Mouse (Mus musculus): ENCODE measurements around the gene Gm826.

The Gm826 gene

GRCm38 (mm10) chr2:160334111-160334661 lies at the start of gene Gm826:
TSS of gene Gm826 (minus strand) at chr2:160334162.
- DNase-seq (ENCODE audit: low spot score), result no peak

GRCm38 (mm10) chr2:160383418-160383817 lies 49.5 kb upstream of the Gm826 start:
- DNase-seq (ENCODE audit: low spot score), result no peak

DNA sequence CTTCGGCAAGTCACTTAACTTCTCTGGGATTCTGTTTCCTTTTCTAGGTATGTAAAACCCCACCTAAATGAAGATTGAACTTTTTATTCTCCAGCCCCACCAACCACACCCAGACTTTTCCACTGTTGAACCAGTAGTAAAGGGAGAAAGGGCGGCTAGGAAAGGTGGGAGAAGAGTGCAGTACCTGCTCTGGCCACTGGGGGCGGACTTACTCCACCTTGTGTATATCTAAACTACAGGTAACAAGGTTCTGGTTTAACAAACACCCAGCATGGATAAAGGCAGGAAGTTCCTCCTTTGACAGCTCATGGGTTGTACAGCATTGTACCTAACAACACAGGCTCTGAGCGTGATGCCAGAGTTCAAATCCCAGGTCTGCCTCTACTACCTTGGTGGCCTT lies 44.3 kb upstream of the Gm826 start:
- DNase-seq (ENCODE audit: low spot score), result peak; percentile 51

- no peak for DNase-seq (ENCODE audit: low spot score)
These were observed 42.3 kb upstream of the Gm826 start for GRCm38 (mm10) chr2:160376236-160376635.

DNA sequence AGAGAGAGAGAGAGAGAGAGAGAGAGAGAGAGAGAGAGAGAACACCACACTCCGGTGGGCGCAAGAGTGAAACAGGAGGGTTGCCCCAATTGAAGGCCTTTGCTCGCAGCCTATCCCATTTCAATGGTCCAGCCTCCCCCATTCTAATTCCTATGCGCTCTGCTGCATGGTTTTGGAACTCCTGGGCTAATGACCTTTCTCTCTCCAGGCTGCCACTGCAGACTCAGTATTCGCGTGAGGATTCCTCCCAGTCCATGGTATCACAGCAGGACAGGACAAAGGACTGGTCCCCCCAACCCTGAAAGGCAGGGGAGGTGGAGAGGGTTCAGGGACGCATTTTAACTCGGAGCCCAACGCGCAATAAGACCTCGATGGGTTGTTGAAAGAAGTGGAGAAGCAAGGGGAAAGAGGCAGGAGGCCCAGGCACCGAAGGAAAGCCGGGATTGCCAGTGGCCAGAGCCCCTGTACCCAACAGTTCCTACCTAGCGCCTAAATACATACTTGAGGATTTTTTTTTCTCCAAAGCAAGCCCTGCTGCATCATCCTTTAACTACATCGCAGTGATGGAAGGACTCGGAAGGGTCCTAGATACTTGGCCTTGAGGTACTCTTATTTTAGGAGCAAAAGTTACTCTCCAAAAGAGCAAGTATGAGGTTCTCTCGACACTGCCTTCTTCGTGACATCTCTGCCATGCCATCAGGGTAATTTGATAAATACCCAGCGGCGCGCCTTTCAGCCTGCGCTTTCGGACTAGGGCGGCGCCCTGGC lies 35.9 kb upstream of the Gm826 start:
- no peak for DNase-seq (ENCODE audit: low spot score)

DNA sequence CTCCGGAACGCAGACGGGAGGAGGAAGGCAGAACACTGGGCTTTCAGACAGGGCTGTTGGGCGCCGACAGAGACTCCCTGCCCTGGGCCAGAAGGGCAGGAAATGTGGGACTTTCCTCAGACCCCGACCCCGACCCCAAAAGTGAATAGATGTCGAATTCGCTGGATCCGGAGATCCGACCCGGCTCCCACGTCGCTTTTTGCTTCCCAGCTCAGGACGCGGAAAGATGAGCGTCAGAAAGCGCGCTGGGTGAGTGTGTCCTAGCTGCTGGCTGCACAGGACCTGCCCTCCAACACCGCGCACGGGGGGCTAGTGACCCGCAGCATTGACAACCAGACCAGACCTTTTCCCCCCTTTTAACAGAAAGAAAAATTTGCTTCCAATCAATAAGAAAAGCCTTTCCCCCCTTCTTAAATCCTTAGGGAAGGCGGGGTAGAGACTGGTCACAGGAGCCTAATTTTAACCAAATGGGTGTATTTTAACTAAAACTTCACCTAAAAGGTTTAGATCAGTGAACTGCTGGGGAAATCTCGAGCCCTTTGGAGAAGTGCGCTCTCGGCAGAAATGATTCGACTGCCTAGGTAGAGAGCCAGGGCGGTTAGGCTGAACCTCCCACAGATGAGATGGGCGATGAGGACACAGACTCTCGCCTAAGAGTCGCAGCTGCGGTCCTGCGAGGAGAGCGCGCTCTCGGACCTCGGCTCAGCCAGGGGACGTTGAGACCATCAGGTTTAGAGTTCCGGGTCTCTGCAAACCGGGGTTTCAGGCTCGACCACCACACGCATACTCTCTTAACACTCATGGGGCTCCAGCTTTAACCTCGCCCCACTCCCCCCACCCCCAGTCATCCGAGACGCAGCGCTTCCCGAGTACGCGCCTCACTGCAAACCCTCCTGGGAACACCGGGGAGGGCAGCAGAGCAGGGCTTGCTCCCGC lies 34.7 kb upstream of the Gm826 start:
- DNase-seq (ENCODE audit: low spot score), result no peak

- DNase-seq (ENCODE audit: low spot score), result peak; percentile 90
These were observed 33.7 kb upstream of the Gm826 start for GRCm38 (mm10) chr2:160367448-160368208.

GRCm38 (mm10) chr2:160366980-160367338 lies 33.0 kb upstream of the Gm826 start, which contains the start of gene Mafb:
TSS of gene Mafb (minus strand) at chr2:160367065.
- DNase-seq (ENCODE audit: low spot score), result peak; percentile 91

DNA sequence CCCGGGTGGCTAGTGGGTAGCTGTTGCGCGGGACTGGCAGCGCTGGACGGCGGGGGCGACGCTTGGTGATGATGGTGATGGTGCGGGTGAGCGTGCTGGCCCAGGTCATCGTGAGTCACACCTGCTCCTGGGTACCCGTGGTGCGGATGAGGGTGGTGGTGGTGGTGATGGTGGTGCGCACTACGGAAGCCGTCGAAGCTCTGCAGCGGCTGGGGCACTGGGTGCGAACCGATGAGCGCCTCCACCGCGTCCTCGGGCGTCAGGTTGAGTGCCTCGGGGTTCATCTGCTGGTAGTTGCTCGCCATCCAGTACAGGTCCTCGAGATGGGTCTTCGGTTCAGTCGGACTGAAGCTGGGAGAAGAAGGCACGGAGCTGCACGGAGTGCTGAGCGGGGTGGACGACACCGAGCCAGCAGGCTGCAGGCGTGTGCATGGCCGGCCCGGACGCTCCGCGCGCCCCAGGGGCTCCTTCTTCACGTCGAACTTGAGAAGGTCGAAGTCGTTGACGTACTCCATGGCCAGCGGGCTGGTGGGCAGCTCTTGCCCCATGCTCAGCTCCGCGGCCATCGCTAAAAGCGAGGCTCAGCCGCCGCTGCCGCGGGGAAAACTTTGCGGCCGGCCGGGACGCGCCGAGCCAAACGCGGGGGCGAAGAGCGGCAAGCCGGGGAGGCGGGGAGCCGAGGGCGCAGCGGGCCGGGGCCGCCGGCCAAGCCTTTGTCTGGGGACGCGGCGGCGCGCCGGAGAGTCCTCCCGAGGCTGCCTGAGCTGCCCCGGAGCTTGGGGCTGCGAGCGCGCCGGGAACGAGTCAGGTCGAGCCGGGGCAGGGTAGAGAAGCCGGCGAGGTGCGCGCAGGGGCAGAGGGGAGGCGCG lies 32.4 kb upstream of the Gm826 start:
- DNase-seq (ENCODE audit: low spot score), result no peak

DNA sequence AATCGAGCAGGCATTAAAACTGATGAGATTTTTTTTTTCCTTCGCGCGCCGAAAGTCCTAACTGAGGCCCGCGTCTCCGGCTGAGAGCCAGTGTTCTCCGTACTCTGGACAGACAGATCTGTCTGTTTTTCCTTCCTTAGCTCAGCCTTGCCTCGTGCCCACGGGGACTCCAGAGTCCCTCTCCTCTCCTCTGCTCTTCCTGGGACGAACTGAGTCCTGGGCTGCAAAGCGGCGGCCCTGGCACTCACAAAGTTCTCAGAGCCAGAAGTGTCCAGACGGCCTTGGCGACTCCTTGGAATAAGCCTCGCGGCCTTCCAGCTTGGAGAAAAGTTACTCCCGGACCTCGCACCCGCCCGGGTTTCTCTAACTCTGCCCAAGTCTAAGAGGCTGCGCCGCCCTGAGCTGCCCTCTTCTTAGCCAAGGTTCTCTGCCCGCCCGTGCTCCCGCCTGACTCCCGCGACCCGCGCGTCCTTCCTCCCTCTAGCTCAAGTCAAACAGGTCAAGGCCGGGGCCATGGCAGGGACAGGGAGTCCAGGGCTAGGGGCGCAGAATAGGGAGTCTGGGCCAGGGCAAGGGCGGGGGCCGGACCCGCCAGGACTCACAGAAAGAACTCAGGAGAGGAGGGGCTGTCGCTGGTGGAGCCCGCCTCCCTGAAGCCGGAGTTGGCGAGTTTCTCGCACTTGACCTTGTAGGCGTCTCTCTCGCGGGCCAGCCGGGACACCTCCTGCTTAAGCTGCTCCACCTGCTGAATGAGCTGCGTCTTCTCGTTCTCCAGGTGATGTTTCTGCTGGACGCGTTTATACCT lies 31.3 kb upstream of the Gm826 start:
- peak; percentile 63 for DNase-seq (ENCODE audit: low spot score)

DNA sequence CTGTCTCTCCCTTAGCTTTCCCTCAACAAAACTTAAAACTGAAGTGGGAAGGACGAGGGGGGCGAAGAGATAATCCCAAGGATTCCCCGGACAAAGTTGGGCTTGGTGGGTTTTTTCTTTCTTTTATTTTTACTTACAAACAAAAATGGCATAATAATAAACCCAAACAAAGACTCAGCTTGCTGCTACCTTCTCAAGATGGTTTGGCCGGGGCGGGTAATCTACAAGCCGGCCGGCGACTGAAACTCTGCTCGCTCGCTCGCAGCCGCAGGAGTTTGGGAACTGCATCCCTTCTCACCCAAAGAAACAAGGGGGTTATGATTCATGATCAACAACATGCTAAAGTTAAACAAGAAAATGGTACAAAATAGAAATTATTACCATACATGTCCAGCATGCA lies 30.7 kb upstream of the Gm826 start:
- DNase-seq (ENCODE audit: low spot score), result no peak

DNA sequence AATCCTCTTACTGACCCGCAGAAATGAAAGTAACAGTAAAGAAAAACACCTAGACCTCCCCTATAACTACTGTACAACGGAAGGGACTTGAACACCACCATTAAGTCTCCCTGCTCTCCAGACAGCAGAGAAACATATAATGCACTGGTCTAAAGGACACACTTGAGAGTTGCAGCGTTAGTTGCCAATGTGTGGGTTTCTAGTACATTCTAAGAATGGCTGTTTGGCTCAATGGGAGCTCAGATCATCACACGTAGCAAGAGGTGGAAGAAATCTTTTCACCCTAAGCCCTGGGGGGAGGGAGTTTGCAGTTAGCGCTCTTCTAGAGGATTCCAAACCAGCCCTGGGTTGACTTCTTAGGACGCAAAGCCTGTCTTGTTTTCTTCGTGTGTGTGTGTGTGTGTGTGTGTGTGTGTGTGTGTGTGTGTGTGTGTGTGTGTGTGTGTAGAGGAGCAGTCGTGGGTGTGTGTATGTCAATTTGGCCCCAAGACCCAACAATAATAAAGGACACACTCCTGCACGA lies 30.2 kb upstream of the Gm826 start:
- DNase-seq (ENCODE audit: low spot score), result no peak

DNA sequence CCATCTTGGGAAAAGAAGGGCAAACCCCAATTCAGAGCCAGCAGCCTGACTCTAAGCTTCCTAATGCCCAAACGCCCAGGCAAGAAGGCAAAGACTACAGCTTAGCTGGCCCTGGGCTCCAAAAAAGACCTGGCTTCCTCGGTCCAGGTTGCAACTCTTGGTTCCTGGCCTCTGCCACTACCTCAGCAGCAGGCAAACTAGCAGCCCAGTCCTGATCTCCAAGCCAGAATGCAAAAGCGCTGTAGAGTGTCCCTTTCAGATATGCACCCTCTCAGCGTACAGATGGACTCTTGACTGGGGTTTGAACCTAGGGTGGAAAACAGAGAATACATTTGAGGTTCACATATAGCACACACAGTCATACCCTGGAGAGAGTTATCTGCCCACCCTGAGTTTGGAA lies 29.2 kb upstream of the Gm826 start:
- no peak for DNase-seq (ENCODE audit: low spot score)

- no peak for DNase-seq (ENCODE audit: low spot score)
These were observed 27.6 kb upstream of the Gm826 start for GRCm38 (mm10) chr2:160361442-160362121.

GRCm38 (mm10) chr2:160360234-160360874 lies 26.4 kb upstream of the Gm826 start:
- DNase-seq (ENCODE audit: low spot score), result no peak

- no peak for DNase-seq (ENCODE audit: low spot score)
These were observed 24.9 kb upstream of the Gm826 start for GRCm38 (mm10) chr2:160358896-160359295.

- no peak for DNase-seq (ENCODE audit: low spot score)
These were observed 23.5 kb upstream of the Gm826 start for GRCm38 (mm10) chr2:160357442-160357841.

GRCm38 (mm10) chr2:160356132-160356531 lies 22.2 kb upstream of the Gm826 start:
- DNase-seq (ENCODE audit: low spot score), result no peak

DNA sequence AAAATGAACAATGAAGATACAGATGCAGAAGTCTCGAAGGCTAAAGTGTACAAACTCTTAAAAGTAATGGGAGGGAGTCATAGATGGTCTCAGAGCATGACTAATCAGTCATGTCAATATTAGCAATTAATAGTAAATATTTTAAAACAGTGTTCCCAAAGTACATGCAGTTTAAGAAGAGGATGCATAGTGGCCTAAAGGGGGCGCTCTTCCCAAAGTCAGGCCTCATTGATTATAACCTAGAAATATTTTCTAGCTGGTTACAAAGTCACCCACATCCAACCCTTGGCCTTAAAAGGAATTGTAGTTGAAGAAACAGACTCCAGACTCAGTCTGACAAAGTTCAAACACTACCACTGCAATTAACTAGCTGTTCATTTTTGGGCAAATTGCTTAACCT lies 20.4 kb upstream of the Gm826 start:
- no peak for DNase-seq (ENCODE audit: low spot score)

Data from urinary bladder, postnatal 14 days (tissue).